Comparison of ENCODE assay signal across 7 mouse cellular contexts in the genomic region with DNA sequence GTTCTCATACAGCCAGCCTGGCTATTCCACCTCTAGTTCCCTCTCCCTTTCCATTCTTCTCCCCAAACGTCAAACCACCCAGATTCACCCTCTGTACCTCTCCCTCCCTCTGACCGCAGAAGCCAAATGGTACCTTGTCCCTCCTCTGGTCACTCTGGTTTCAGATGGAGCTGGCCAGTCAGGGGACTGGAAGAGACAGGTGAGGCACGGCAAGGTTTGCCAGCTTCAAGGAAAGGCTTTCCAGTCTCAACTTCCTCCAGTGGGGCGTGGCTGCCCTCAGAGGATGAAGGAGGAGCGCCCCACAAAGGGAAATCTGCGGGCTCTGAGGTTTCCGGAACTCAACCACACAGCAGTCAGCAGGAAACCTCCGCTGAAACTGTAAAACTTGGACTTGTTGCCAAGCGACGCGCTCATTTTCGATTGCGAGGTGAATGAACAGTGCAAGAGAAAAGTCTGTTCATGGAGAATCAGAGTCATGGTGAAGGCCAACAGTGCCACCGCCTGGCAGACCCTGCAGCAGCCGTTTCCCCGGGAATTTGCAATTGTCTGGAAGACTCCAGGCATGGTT. TPM values are rescaled to one million over a fixed set of nuclear protein-coding genes. Genes with fewer than 3 reads are reported as not detected.
DNase-seq lines count a peak whose midpoint lies in the region; ATAC-seq and TF ChIP-seq lines count a peak whose summit lies in the region.

Gene Styk1, minus strand, starts transcription at position 246 of the 568 bp plus-strand sequence.

- H3K9ac ChIP-seq in midbrain, embryonic 12.5 days (replicated peaks), result peak within 1 kb of the TSS; percentile 17; the same call in 1 of the 2 replicates

- ATAC-seq in midbrain, embryonic 12.5 days (ENCODE audit: low FRiP score, low read depth), result peak; percentile 82

- DNase-seq in adrenal gland, adult 8-10 months, result peak; percentile 70
- peak; percentile 81 for DNase-seq in embryonic facial prominence, embryonic 10.5 days (ENCODE audit: low spot score)
- peak; percentile 96 for DNase-seq in heart, adult 11 months
- peak; percentile 70 for DNase-seq in kidney, adult 11 months
- peak; percentile 72 for DNase-seq in left cerebral cortex, postnatal 4 days

- peak; percentile 96 for TF ChIP-seq CTCF in small intestine, adult 2 months (IDR thresholded peaks at IDR 0.05; ENCODE audit: extremely low read depth, insufficient read length, insufficient replicate concordance, low read depth, low read length)

- H3K27ac ChIP-seq in embryonic facial prominence, embryonic 10.5 days (replicated peaks), result no peak within 1 kb of the TSS
- no peak within 1 kb of the TSS for H3K27ac ChIP-seq in midbrain, embryonic 12.5 days (replicated peaks)
- H3K27ac ChIP-seq in small intestine, adult 2 months (ENCODE audit: insufficient read depth, low read depth, low read length), result peak within 1 kb of the TSS; percentile 95

- H3K4me1 ChIP-seq in embryonic facial prominence, embryonic 10.5 days, result peaks cover 3% of the 10 kb centered on the region; the same call in 1 of the 2 replicates
- peaks cover 4% of the 10 kb centered on the region; the same call in 1 of the 2 replicates for H3K4me1 ChIP-seq in midbrain, embryonic 12.5 days
- peaks cover 3% of the 10 kb centered on the region; the same call in 1 of the 2 replicates for H3K4me1 ChIP-seq in small intestine, adult 2 months (ENCODE audit: control insufficient read depth, insufficient read depth, insufficient read length, low read length)

- intact Hi-C loops in left cerebral cortex, postnatal 4 days (cut with DNase I), result no loop called here

- H3K4me2 ChIP-seq in midbrain, embryonic 12.5 days (replicated peaks), result peak within 1 kb of the TSS; percentile 58

- no peaks in the 10 kb centered on the region for H3K36me3 ChIP-seq in embryonic facial prominence, embryonic 10.5 days (replicated peaks)
- H3K36me3 ChIP-seq in midbrain, embryonic 12.5 days, result no peaks in the 10 kb centered on the region
- H3K36me3 ChIP-seq in small intestine, adult 2 months (ENCODE audit: control insufficient read depth, insufficient read depth, low read length), result no peaks in the 10 kb centered on the region

- no peaks in the 10 kb centered on the region for H3K27me3 ChIP-seq in embryonic facial prominence, embryonic 10.5 days (replicated peaks; ENCODE audit: low read depth, poor library complexity, severe bottlenecking)
- H3K27me3 ChIP-seq in midbrain, embryonic 12.5 days, result no peaks in the 10 kb centered on the region
- H3K27me3 ChIP-seq in small intestine, adult 2 months (ENCODE audit: control insufficient read depth, insufficient read depth, low read length), result no peaks in the 10 kb centered on the region; the same call in 1 of the 2 replicates

- peak within 1 kb of the TSS; percentile 51 for H3K4me3 ChIP-seq in embryonic facial prominence, embryonic 10.5 days
- H3K4me3 ChIP-seq in midbrain, embryonic 12.5 days, result peak within 1 kb of the TSS; percentile 30
- H3K4me3 ChIP-seq in small intestine, adult 2 months (ENCODE audit: low read depth, low read length), result peak within 1 kb of the TSS; percentile 73

- H3K9me3 ChIP-seq in embryonic facial prominence, embryonic 10.5 days, result no peaks in the 10 kb centered on the region
- H3K9me3 ChIP-seq in midbrain, embryonic 12.5 days, result no peaks in the 10 kb centered on the region

- 2% methylated on average over 16 of the region's 16 CpGs for WGBS in embryonic facial prominence, embryonic 10.5 days
- 3% methylated on average over 16 of the region's 16 CpGs for WGBS in midbrain, embryonic 12.5 days
- under 1% methylated on average over 16 of the region's 16 CpGs for WGBS in small intestine, adult 2 months

- TF ChIP-seq POLR2A in small intestine, adult 2 months (IDR thresholded peaks at IDR 0.05; ENCODE audit: low read depth, low read length), result peak; percentile 84

RNA-seq across cellular contexts. Expression of gene Styk1, which starts in this region (rescaled TPM):
- total RNA-seq in adrenal gland, adult 8-10 months (2022), result 1 to 10 TPM in 2 of 4 experiments, under 1 TPM in 2; 0.28 to 1.1 (median 0.95) TPM
- polyA plus RNA-seq in embryonic facial prominence, embryonic 10.5 days (2016; fragmentation: Nextera tagmentation; extraction: Ambion mirVana), result 0.56 and 0.67 TPM in 2 replicates
- 1 to 10 TPM; 6.6 to 6.7 TPM for total RNA-seq in left cerebral cortex, postnatal 4 days (2021)
- 0.92 and 1.8 TPM in 2 replicates for polyA plus RNA-seq in midbrain, embryonic 12.5 days (2016; fragmentation: Nextera tagmentation; extraction: Ambion mirVana)
- 10.4 and 33.0 TPM in 2 replicates for polyA plus RNA-seq in small intestine, adult 2 months (2012; rRNA removed)

Comparison
In these comparisons a context has a peak if more than half of its experiments do, and no peak if none do; other contexts are left out.
1. Peak in DNase-seq and H3K4me3 ChIP-seq in embryonic facial prominence, embryonic 10.5 days; RNA of the gene not detected or under 1 TPM.